Mouse (Mus musculus) kidney, embryonic 16.5 days (tissue): ENCODE results near the gene Upk3b. TPM values are rescaled to one million over a fixed set of nuclear protein-coding genes. Genes with fewer than 3 reads are reported as not detected.
A peak's percentile ranks its signal among the peaks of the same experiment; 100 is the strongest.
"Not testable (repeated sequence)": the region's sequence is repeated elsewhere in the genome, so short reads cannot be mapped to it uniquely, and the experiment has no call there.

Source experiments
- ATAC-seq: fragments of 200-750 bp; cut with Nextera tagmentation; 2 replicates; pipeline ENCODE4 v1.8.0; 2017; ENCODE audit warnings: moderate TSS enrichment; ENCODE audit not compliant: low FRiP score, low TSS enrichment
- H3K27ac ChIP-seq: fragments of 300-500 bp; sonication (generic); 2 replicates; pipeline ENCODE4 v1.5.1; 2014; ENCODE audit warnings: low read length
- H3K27me3 ChIP-seq: fragments of 300-500 bp; sonication (generic); 2 replicates; pipeline ENCODE4 v1.6.1; 2014; ENCODE audit warnings: low read length, control low read depth, mixed read lengths; ENCODE audit not compliant: insufficient read depth
- H3K36me3 ChIP-seq: fragments of 300-500 bp; sonication (generic); 2 replicates; pipeline ENCODE4 v1.6.1; 2014; ENCODE audit warnings: low read length, control low read depth, mixed read lengths; ENCODE audit not compliant: insufficient read depth
- H3K4me1 ChIP-seq: fragments of 300-500 bp; sonication (generic); 2 replicates; pipeline ENCODE4 v1.6.1; 2014; ENCODE audit warnings: low read length, control low read depth, mixed read lengths; ENCODE audit not compliant: insufficient read depth
- H3K4me2 ChIP-seq: fragments of 300-500 bp; sonication (generic); replicated peaks from 2 replicates; pipeline ENCODE4 v1.6.1; 2014; ENCODE audit warnings: low read depth, low read length
- H3K4me3 ChIP-seq: fragments of 300-500 bp; sonication (generic); 2 replicates; pipeline ENCODE4 v1.5.1; 2014; ENCODE audit warnings: mild to moderate bottlenecking, low read length
- H3K9ac ChIP-seq: fragments of 300-500 bp; sonication (generic); replicated peaks from 2 replicates; pipeline ENCODE4 v1.6.1; 2014; ENCODE audit warnings: low read length
- H3K9me3 ChIP-seq: fragments of 300-500 bp; sonication (generic); 2 replicates; pipeline ENCODE4 v1.6.1; 2016; ENCODE audit warnings: low read length, control low read depth
- WGBS: fragments of 180-500 bp; shearing (Covaris S2); extraction: QIAGEN DNeasy Blood & Tissue Kit; methylation state at CpG from one replicate; pipeline ENCODE4 v1.1.7; 2014; 5-methylcytosine and 5-hydroxymethylcytosine counted together
- polyA plus RNA-seq: library from polyadenylated mRNA; unstranded; fragments of >200 nt; fragmentation: Nextera tagmentation; extraction: Ambion mirVana; gene quantifications from 2 replicates; pipeline ENCODE4 v1.2.1, GENCODE M21; 2015

Upk3b gene
- polyA plus RNA-seq, 1 experiment from 2014 or later, result 6.1 TPM

DNA sequence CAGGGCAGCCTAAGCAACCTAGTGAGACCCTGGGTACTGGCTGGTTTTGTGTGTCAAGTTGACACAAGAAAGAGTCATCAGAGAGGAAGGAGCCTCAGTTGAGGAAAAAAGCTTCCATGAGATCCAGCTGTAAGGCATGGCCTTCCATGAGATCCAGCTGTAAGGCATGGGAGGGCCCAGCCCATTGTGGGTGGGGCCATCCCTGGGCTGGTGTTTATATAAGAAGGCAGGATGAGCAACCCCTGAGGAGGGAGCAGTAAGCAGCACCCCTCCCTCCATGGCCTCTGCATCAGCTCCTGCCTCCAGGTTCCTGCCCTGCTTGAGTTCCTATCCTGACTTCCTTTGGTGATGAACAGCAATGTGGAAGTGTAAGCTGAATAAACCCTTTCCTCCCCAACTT, 10.2 kb downstream of the Upk3b start:
- H3K27ac ChIP-seq, H3K27me3 ChIP-seq, H3K9ac ChIP-seq, H3K4me2 ChIP-seq, H3K36me3 ChIP-seq, H3K4me3 ChIP-seq, ATAC-seq, H3K9me3 ChIP-seq: not testable (repeated sequence)
- H3K4me1 ChIP-seq, result peaks cover 40% of the 10 kb centered on the region

DNA sequence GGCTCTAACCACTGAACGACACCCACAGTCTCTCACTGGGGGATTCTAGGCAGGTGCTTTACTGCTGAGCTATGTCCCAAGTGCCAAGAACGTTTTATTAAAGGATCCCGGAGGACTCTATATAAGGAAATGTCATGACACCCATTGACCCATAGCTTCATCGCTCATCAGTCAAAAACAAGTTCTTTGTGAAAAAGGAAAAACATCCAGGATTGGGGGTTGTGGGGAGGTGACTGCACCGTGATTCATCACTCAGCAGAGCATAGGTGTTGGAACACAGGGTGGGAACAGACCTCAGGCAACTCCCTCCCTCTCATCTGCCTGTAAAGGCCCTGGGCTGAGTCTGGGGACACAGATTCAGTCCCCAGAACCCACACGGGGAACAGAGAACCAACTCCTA, 11.6 kb downstream of the Upk3b start:
- Histone ChIP-seq H3K27ac (peak overlapping the region; percentile 98), H3K27me3 (no peaks in the 10 kb centered on the region), H3K9ac (no peak overlapping the region), H3K4me2 (no peak overlapping the region), H3K4me1 (peaks cover 40% of the 10 kb centered on the region), H3K4me3 (no peak overlapping the region), H3K9me3 (no peaks in the 10 kb centered on the region), H3K36me3 (no peaks in the 10 kb centered on the region)
- ATAC-seq, result no peak
- WGBS, result 12% methylated on average over 6 of the region's 6 CpGs

DNA sequence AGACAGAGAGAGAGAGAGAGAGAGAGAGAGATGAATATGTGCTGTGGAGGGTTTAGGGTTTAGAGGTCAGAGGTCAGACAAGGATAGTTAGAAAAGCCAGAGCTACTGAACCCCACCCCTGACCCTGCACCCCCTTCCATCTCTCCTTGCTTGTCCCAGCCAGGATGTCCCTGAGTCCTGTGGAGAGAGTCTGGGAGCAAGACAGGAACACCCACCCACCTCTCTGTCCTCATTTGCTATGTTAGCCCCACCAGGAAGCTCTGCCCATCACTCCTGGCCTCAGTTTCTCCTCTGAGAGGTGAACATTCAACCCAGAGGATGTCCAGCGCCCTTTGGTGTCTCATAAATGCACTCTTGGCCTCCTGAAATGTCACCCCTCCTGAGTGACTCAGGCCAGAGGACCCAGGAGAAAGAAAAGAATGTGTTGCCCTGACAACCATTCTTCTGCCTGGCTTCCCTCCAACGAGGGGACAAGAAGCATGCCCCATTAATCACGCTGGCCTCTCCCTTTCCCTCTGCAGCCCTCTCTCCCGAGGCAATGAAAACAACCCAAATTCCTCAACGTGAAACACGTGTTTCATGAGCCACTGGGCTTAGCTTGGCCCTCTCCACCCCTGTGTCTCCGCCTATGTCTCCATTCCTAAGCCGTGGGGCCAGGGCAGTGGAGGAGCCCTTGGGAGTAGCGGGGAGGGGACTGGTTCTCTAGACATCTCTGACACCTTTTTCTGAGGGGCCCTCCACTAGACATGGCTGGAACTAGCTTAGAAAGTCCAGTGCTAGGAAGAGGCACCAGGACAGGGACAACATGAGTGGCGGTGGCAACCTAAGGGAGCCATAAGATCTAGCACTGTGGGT, 13.2 kb downstream of the Upk3b start:
- Histone ChIP-seq H3K27ac (peak overlapping the region; percentile 98), H3K4me2 (peak overlapping the region; percentile 27), H3K27me3 (no peaks in the 10 kb centered on the region), H3K9me3 (no peaks in the 10 kb centered on the region), H3K9ac (peak overlapping the region; percentile 41; the same call in 1 of the 2 replicates), H3K36me3 (no peaks in the 10 kb centered on the region), H3K4me3 (no peak overlapping the region), H3K4me1 (peaks cover 37% of the 10 kb centered on the region)
- 4% methylated on average over 10 of the region's 10 CpGs for WGBS
- peak; percentile 96 for ATAC-seq

- H3K4me1 ChIP-seq, result peaks cover 40% of the 10 kb centered on the region
- H3K4me2 ChIP-seq, result no peak overlapping the region
- peak overlapping the region; percentile 54 for H3K27ac ChIP-seq
- no peak overlapping the region for H3K9ac ChIP-seq
- H3K9me3 ChIP-seq, result no peaks in the 10 kb centered on the region
- H3K36me3 ChIP-seq, result no peaks in the 10 kb centered on the region
- no peak for ATAC-seq
- no peak overlapping the region for H3K4me3 ChIP-seq
- H3K27me3 ChIP-seq, result no peaks in the 10 kb centered on the region
- 72% methylated on average over 8 of the region's 8 CpGs for WGBS
These were observed 14.8 kb downstream of the Upk3b start for GRCm38 (mm10) chr5:136052861-136053655.

DNA sequence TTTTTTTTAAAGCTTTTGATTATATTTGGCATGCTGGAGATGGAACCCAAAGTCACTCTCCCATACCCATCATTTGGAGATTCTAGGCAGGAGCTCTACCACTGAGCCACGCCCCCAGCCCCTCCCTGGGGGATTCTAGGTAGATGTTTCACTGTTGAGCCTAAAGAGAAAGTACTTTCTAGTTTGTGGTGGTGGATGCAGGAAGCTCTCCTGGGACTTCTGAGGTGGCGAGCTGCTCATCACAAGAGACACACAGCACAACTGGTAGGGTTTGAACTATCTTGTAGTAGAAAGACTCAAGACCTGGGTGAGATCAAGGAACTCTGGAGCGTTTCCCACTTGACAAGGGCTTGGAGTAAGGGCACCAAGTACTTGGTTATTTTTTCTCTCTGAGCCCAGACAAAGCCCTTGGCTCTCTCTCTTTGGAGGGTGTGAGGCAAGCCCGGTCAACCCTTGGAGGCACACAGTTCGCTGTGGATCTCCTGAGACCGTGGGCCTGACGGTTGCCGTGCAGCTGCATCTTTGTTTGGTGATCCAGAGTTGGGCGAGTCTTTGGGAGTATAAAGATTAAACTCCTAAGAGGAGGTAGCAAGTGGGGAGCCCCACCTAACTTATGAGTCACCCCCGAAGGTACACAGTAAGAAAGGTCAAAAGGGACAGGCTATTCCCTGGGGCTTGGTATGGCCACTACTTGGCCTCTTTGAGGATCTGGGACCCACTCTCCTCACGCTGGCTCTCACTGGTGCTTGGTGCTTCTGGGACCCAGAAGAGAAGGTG, 16.2 kb downstream of the Upk3b start, which contains the start of gene Upk3bl:
Gene Upk3bl, plus strand, starts transcription at position 192 of the 777 bp plus-strand sequence.
- H3K4me2 ChIP-seq, result no peak within 1 kb of the TSS
- no peaks in the 10 kb centered on the region for H3K9me3 ChIP-seq
- no peaks in the 10 kb centered on the region for H3K36me3 ChIP-seq

DNA sequence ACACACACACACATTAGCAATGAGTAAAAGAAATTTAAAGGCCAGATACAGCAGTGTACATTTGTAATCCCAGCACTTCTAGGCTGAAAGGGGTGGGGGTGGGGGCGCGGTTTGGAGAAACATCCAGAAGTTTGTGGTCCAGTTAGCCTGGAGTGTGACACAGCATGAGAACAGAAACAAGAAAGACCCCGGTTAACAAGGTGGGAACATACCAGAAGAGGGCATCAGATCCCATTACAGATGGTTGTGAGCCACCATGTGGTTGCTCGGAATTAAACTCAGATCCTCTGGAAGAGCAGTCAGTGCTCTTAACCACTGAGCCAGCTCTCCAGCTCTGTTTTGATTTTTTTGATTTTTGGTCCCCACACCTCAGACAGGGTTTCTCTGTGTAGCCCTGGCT, 17.8 kb downstream of the Upk3b start:
- H3K9ac ChIP-seq, result no peak overlapping the region
- no peaks in the 10 kb centered on the region for H3K36me3 ChIP-seq
- no peak for ATAC-seq
- H3K4me3 ChIP-seq, result no peak overlapping the region
- H3K27me3 ChIP-seq, result no peaks in the 10 kb centered on the region
- no peak overlapping the region for H3K4me2 ChIP-seq
- peaks cover 22% of the 10 kb centered on the region for H3K4me1 ChIP-seq
- H3K27ac ChIP-seq, result no peak overlapping the region
- WGBS, result 50% methylated on average over 4 of the region's 4 CpGs
- H3K9me3 ChIP-seq, result no peaks in the 10 kb centered on the region

More for the DNA sequence above, 16.2 kb downstream of the Upk3b start, which contains the start of gene Upk3bl:
- WGBS, result 93% methylated on average over 11 of the region's 11 CpGs
- peaks cover 36% of the 10 kb centered on the region for H3K4me1 ChIP-seq
- no peak for ATAC-seq
- no peaks in the 10 kb centered on the region for H3K27me3 ChIP-seq
- no peak within 1 kb of the TSS for H3K9ac ChIP-seq
- H3K4me3 ChIP-seq, result no peak within 1 kb of the TSS
- H3K27ac ChIP-seq, result peak within 1 kb of the TSS; percentile 54

- H3K9me3 ChIP-seq, result no peaks in the 10 kb centered on the region
- no peak overlapping the region for H3K4me2 ChIP-seq
- no peak overlapping the region for H3K9ac ChIP-seq
- no peak overlapping the region for H3K27ac ChIP-seq
- no peaks in the 10 kb centered on the region for H3K27me3 ChIP-seq
- H3K4me3 ChIP-seq, result no peak overlapping the region
- no peak for ATAC-seq
- no peaks in the 10 kb centered on the region for H3K36me3 ChIP-seq
- peaks cover 16% of the 10 kb centered on the region for H3K4me1 ChIP-seq
- 23% methylated on average over 8 of the region's 8 CpGs for WGBS
These were observed 18.8 kb downstream of the Upk3b start for GRCm38 (mm10) chr5:136057085-136057484.

- ATAC-seq, result peak; percentile 42; the same call in 1 of the 2 replicates
- H3K4me1 ChIP-seq, result peaks cover 12% of the 10 kb centered on the region
- H3K4me3 ChIP-seq, result no peak overlapping the region
- H3K27ac ChIP-seq, result no peak overlapping the region
- H3K9me3 ChIP-seq, result no peaks in the 10 kb centered on the region
- no peaks in the 10 kb centered on the region for H3K36me3 ChIP-seq
- peak overlapping the region; percentile 51 for H3K9ac ChIP-seq
- 13% methylated on average over 12 of the region's 12 CpGs for WGBS
- no peaks in the 10 kb centered on the region for H3K27me3 ChIP-seq
- H3K4me2 ChIP-seq, result no peak overlapping the region
These were observed 23.3 kb downstream of the Upk3b start for GRCm38 (mm10) chr5:136061567-136061966.

DNA sequence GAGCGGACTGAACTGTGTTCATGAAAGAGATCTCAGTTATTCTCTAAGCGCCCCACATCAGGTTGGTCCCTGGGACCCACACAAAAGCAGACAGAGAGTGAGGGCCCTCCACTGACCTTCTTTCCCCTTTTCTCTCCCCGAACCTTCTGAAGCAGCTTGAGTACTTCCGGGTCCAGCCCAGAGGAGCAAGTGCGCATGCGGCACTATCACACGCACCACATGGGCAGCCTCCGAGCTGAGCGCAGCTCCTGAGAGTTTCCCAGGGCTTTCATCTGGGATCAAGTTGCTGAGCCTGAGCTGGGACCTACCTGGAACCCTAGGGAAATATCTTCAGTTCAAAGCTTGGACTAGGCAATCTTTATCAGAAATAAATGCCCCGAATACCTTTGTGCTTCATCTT, 25.6 kb downstream of the Upk3b start:
- Histone ChIP-seq H3K4me2 (no peak overlapping the region), H3K9ac (no peak overlapping the region), H3K27me3 (0 out of 2 replicates have a peak, but pooled peaks cover 3% of the 10 kb centered on the region), H3K9me3 (no peaks in the 10 kb centered on the region), H3K36me3 (no peaks in the 10 kb centered on the region), H3K4me3 (no peak overlapping the region), H3K27ac (no peak overlapping the region), H3K4me1 (peaks cover 5% of the 10 kb centered on the region; the same call in 1 of the 2 replicates)
- 88% methylated on average over 10 of the region's 10 CpGs for WGBS
- no peak for ATAC-seq
